Mouse (Mus musculus) cerebellum, adult 2 months (tissue): ENCODE results near the gene Htr5a. TPM values are rescaled to one million over a fixed set of nuclear protein-coding genes. Genes with fewer than 3 reads are reported as not detected.

Experiments used
- DNase-seq, 2 experiments: peaks; one replicate each; pipeline ENCODE4 v3.0.0; 2021
- H3K27ac ChIP-seq: fragments of 200-500 bp; 2 replicates; pipeline ENCODE4 v1.5.1; 2012; ENCODE audit warnings: low read length, control low read depth, inconsistent platforms; ENCODE audit not compliant: insufficient read depth
- H3K27me3 ChIP-seq: fragments of 200-500 bp; 2 replicates; pipeline ENCODE4 v1.6.1; 2012; ENCODE audit warnings: inconsistent platforms, mild to moderate bottlenecking, low read length, moderate library complexity; ENCODE audit not compliant: control insufficient read depth, insufficient read depth
- H3K4me1 ChIP-seq: fragments of 200-500 bp; 2 replicates; pipeline ENCODE4 v1.6.1; 2011; ENCODE audit warnings: low read length; ENCODE audit not compliant: control insufficient read depth, insufficient read depth
- H3K4me3 ChIP-seq: fragments of 200-500 bp; replicated peaks from 2 replicates; pipeline ENCODE3; 2011; ENCODE audit warnings: mild to moderate bottlenecking, low read depth, low read length, control low read depth; ENCODE audit not compliant: insufficient read depth
- CTCF ChIP-seq: fragments of 200-500 bp; IDR thresholded peaks from 2 replicates; pipeline ENCODE4 v1.5.1; 2011; ENCODE audit warnings: low read depth, mild to moderate bottlenecking, control low read depth, low read length, moderate library complexity, borderline replicate concordance; ENCODE audit not compliant: insufficient read depth
- POLR2A ChIP-seq: fragments of 200-500 bp; IDR thresholded peaks from 2 replicates; pipeline ENCODE4 v1.6.1; 2011; ENCODE audit warnings: low read length, control low read depth, borderline replicate concordance; ENCODE audit not compliant: insufficient read depth
- WGBS: fragments of 180-500 bp; shearing (Covaris S2); methylation state at CpG from one replicate; pipeline ENCODE4 v1.1.7; 2018; 5-methylcytosine and 5-hydroxymethylcytosine counted together
- polyA plus RNA-seq: library from polyadenylated mRNA; depleted of rRNA; stranded (reverse); fragments of >200 nt; gene quantifications from 2 replicates; pipeline ENCODE4 v1.2.3, GENCODE M21; 2012

Htr5a gene
- polyA plus RNA-seq, 1 experiment: 3.6 TPM

DNA sequence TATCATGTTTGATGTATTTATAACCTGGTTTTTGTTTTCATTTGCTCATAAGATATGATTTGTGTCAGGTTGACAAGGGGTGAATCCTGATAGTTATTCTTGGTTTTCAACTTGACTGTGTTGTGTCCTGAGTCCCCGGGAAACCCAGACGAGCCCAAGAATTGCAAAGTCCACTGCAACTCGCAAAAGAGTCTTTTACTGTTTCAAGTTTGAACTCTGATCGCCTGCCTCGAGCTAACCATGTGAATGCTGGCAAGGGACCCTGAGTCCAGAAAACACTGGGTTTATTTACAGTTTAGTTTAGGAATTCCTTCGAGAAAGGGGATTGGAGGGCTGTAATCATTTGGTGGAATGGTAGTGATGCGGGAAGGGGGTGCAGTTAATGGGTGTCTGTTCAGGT, 14.0 kb upstream of the Htr5a start:
- H3K27me3 ChIP-seq: no peaks in the 10 kb centered on the region
- H3K27ac ChIP-seq: no peak overlapping the region
- WGBS: 87% methylated on average over 7 of the region's 7 CpGs
- no peak for DNase-seq
- no peak overlapping the region for H3K4me3 ChIP-seq
- H3K4me1 ChIP-seq: no peaks in the 10 kb centered on the region
- TF ChIP-seq POLR2A (no peak), CTCF (no peak)

DNA sequence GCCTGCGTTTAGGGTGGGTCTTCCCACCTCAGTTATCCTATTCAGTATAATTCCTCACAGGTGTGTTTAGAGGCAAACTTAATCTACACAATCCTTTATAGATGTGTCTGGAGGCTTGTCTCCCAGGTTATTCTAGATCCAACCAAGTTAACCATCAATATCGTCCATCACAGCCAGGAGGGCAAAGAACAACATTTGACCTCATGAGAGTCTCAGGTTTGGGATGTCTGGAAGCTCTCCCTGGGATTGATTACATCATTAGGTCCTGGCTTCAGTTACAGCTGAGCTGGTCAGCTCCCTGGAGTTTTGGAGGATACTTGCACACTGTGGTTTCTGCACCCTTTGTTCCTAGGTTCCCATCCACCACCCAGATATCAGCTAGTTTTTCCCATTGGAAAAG, 6.9 kb upstream of the Htr5a start:
- no peak for TF ChIP-seq POLR2A
- TF ChIP-seq CTCF: no peak
- no peaks in the 10 kb centered on the region for H3K27me3 ChIP-seq
- H3K4me3 ChIP-seq: no peak overlapping the region
- no peaks in the 10 kb centered on the region for H3K4me1 ChIP-seq
- DNase-seq: no peak
- WGBS: 93% methylated on average over 2 of the region's 2 CpGs
- H3K27ac ChIP-seq: no peak overlapping the region

DNA sequence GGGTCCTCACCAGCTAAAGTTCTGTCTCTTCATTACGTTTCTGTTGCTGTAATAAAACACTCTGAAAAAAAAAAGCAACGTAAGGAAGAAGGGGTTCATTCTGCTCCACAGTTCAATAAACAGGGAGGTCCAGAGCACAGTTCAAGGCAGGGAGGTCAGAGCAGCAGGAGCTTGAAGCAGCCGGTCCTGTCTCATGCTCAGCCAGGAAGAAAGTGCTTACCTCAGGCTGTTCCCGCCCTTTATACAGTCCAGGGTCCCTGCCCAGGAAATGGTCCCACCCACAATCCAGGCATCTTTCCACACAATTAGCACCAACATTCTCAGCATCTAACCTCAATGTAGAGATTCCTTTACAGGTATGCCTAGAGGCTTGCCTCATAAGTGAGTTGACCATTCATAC, 3.9 kb upstream of the Htr5a start:
- Histone ChIP-seq H3K4me1 (no peaks in the 10 kb centered on the region; the same call in 1 of the 2 replicates), H3K27me3 (no peaks in the 10 kb centered on the region), H3K27ac (no peak overlapping the region), H3K4me3 (no peak overlapping the region)
- WGBS: 53% methylated on average over 4 of the region's 4 CpGs
- TF ChIP-seq CTCF (no peak), POLR2A (no peak)
- no peak for DNase-seq

- no peaks in the 10 kb centered on the region; the same call in 1 of the 2 replicates for H3K4me1 ChIP-seq
- 68% methylated on average over 28 of the region's 28 CpGs for WGBS
- DNase-seq: peak; percentile 18 to 21
- H3K27me3 ChIP-seq: no peaks in the 10 kb centered on the region
- peak overlapping the region; percentile 50 for H3K4me3 ChIP-seq
- TF ChIP-seq POLR2A (no peak), CTCF (no peak)
- H3K27ac ChIP-seq: no peak overlapping the region
These were observed 847 bp downstream of the Htr5a start for GRCm38 (mm10) chr5:27842671-27843320.

DNA sequence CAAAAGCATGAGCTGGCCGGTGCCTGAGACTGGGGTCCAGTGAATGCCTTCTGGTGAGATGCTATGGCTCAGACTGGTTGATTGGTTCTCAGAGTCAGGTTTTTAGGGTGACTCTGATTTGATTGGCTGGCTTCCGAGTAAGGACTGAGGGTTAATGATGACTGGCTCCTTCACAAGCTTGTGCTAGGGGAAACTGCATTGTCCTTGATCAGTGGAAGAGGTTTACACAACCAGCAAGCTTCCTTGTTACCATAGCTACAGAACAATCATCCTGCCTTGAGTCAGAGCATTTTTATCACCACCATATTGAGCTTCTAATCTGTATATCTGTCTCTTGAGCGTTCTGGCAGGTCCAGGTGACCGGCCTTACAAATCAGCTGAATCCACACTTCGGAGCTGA, 5.0 kb downstream of the Htr5a start:
- Histone ChIP-seq H3K4me1 (no peaks in the 10 kb centered on the region; the same call in 1 of the 2 replicates), H3K4me3 (no peak overlapping the region), H3K27ac (no peak overlapping the region), H3K27me3 (no peaks in the 10 kb centered on the region)
- 70% methylated on average over 5 of the region's 5 CpGs for WGBS
- no peak for DNase-seq
- TF ChIP-seq POLR2A: no peak
- TF ChIP-seq CTCF: no peak

- Histone ChIP-seq H3K4me3 (no peak overlapping the region), H3K27me3 (no peaks in the 10 kb centered on the region), H3K27ac (no peak overlapping the region), H3K4me1 (no peaks in the 10 kb centered on the region)
- TF ChIP-seq CTCF (no peak; the same call in 1 of the 2 replicates), POLR2A (no peak)
- no peak for DNase-seq
- WGBS: 59% methylated on average over 1 of the region's 1 CpGs
These were observed 12.3 kb downstream of the Htr5a start for GRCm38 (mm10) chr5:27854290-27854689.

DNA sequence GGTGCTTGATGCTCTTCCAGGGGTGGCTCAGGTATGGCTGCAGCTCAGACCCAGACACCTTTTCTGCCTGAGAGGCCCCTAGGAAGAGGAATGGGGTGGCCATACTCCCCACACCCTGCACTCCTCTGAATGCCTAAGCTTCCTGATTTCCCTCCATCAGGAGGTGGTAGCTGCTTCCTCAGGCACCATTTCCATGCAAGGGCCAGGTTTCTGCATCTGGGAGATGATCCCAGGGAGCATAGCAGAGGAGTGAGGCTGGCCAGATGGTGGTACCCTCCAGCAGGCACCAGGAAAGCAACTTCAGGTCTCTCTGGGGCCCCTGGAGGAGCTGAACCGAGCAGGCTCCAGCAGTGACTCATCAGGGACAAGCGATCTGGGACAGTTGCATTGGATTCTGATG, 13.8 kb downstream of the Htr5a start:
- H3K27ac ChIP-seq: no peak overlapping the region
- no peaks in the 10 kb centered on the region for H3K27me3 ChIP-seq
- no peak for DNase-seq
- TF ChIP-seq POLR2A (no peak), CTCF (no peak)
- no peak overlapping the region for H3K4me3 ChIP-seq
- 79% methylated on average over 2 of the region's 2 CpGs for WGBS
- no peaks in the 10 kb centered on the region for H3K4me1 ChIP-seq
